Mouse (Mus musculus) ES-E14 (cell line): Measurements from ENCODE around the gene Ston2. TPM values are rescaled to one million over a fixed set of nuclear protein-coding genes. Genes with fewer than 3 reads are reported as not detected.
"Not testable (repeated sequence)": the region's sequence is repeated elsewhere in the genome, so short reads cannot be mapped to it uniquely, and the experiment has no call there.

Source experiments
- DNase-seq: peaks from one replicate; pipeline ENCODE4 v3.0.0-alpha.2; 2013; ENCODE audit warnings: low read depth, low spot score
- H3K27ac ChIP-seq: 2 replicates; pipeline ENCODE4 v1.5.1; 2012; ENCODE audit warnings: low read depth, mild to moderate bottlenecking, low read length, moderate library complexity, mixed read lengths; ENCODE audit not compliant: poor library complexity, insufficient read depth, severe bottlenecking
- H3K36me3 ChIP-seq: 2 replicates; pipeline ENCODE4 v1.6.1; 2012; ENCODE audit warnings: mild to moderate bottlenecking, low read length, moderate library complexity, mixed read lengths; ENCODE audit not compliant: control insufficient read depth, poor library complexity, insufficient read depth, severe bottlenecking
- H3K4me1 ChIP-seq, 2 experiments: fragments of 150-350 bp in 1 of 2; sonication (generic) in 1 of 2; 2 replicates each; pipeline ENCODE4 v1.6.1; 2012; ENCODE audit warnings: low read length in 2 of 2, mild to moderate bottlenecking in 1 of 2, mixed read lengths in 1 of 2; ENCODE audit not compliant: control insufficient read depth in 2 of 2, insufficient read depth in 2 of 2, poor library complexity in 1 of 2
- H3K4me3 ChIP-seq, 2 experiments: fragments of 150-350 bp in 1 of 2; sonication (generic) in 1 of 2; 2 replicates each; pipeline ENCODE4 v1.5.1; 2012; ENCODE audit warnings: low read length in 2 of 2, low read depth in 1 of 2, mild to moderate bottlenecking in 1 of 2, mixed read lengths in 1 of 2; ENCODE audit not compliant: insufficient read depth in 1 of 2, poor library complexity in 1 of 2, severe bottlenecking in 1 of 2
- H3K9ac ChIP-seq: 2 replicates; pipeline ENCODE4 v1.6.1; 2012; ENCODE audit warnings: low read depth, mild to moderate bottlenecking, low read length, mixed read lengths; ENCODE audit not compliant: poor library complexity, insufficient read depth, severe bottlenecking
- H3K9me3 ChIP-seq: fragments of 150-350 bp; sonication (generic); 2 replicates; pipeline ENCODE4 v1.6.1; 2012; ENCODE audit warnings: low read depth, mild to moderate bottlenecking, low read length; ENCODE audit not compliant: control insufficient read depth, insufficient read depth
- CHD2 ChIP-seq: IDR thresholded peaks from 2 replicates; pipeline ENCODE4 v1.6.1; 2014; ENCODE audit warnings: mild to moderate bottlenecking, low read depth, low read length, inconsistent platforms
- HCFC1 ChIP-seq: IDR thresholded peaks from 2 replicates; pipeline ENCODE4 v1.6.1; 2012; ENCODE audit warnings: low read length, inconsistent platforms, borderline replicate concordance; ENCODE audit not compliant: insufficient read depth
- MAFK ChIP-seq: IDR thresholded peaks from 2 replicates; pipeline ENCODE4 v1.6.1; 2014; ENCODE audit warnings: mild to moderate bottlenecking, low read depth, low read length, inconsistent platforms; ENCODE audit not compliant: insufficient read depth
- ZC3H11A ChIP-seq: IDR thresholded peaks from 2 replicates; pipeline ENCODE4 v1.6.1; 2012; ENCODE audit warnings: low read depth, mild to moderate bottlenecking, inconsistent platforms, low read length, borderline replicate concordance
- ZNF384 ChIP-seq: IDR thresholded peaks from 2 replicates; pipeline ENCODE4 v1.6.1; 2012; ENCODE audit warnings: low read depth, low read length, inconsistent platforms
- in situ Hi-C, 2 experiments: fragments of 600-800 bp; cut with MboI; formaldehyde crosslinking; loops; one replicate each; pipeline ENCODE4 v1.15.1; 2025; ENCODE audit warnings: low sequenced_read_pairs in 2 of 2, inconsistent platforms in 1 of 2; ENCODE audit not compliant: unreplicated experiment in 2 of 2
- total RNA-seq: library from RNA; depleted of rRNA; stranded (reverse); fragments of 300-350 nt; gene quantifications from 2 replicates; pipeline ENCODE4 v1.2.3, GENCODE M21; 2012

The Ston2 gene
- total RNA-seq, 1 experiment = 11.7 TPM

- DNase-seq = no peak
- no peaks in the 10 kb centered on the region for H3K36me3 ChIP-seq
- H3K4me1 ChIP-seq = peaks cover 0 to 3% of the 10 kb centered on the region in 2 experiments; a peak in 1 of 4 replicates
- H3K9ac ChIP-seq = no peak overlapping the region
- in situ Hi-C loops = no loop called here
- H3K9me3 ChIP-seq = no peaks in the 10 kb centered on the region
- no peak for TF ChIP-seq MAFK
- TF ChIP-seq ZNF384 = no peak
- TF ChIP-seq ZC3H11A = no peak
- no peak for TF ChIP-seq HCFC1
- TF ChIP-seq CHD2 = no peak
- H3K4me3 ChIP-seq = no peak overlapping the region
- H3K27ac ChIP-seq = no peak overlapping the region
Measured at GRCm38 (mm10) chr12:91752711-91753110, 35.5 kb downstream of the Ston2 start.

- no peak overlapping the region for H3K9ac ChIP-seq
- TF ChIP-seq MAFK (no peak), ZC3H11A (no peak), CHD2 (no peak), ZNF384 (no peak), HCFC1 (no peak)
- in situ Hi-C loops = no loop called here
- no peaks in the 10 kb centered on the region for H3K9me3 ChIP-seq
- no peaks in the 10 kb centered on the region for H3K36me3 ChIP-seq
- H3K27ac ChIP-seq = no peak overlapping the region
- peaks cover 0 to 5% of the 10 kb centered on the region in 2 experiments; a peak in 2 of 4 replicates for H3K4me1 ChIP-seq
- no peak for DNase-seq
- H3K4me3 ChIP-seq = no peak overlapping the region
Measured at GRCm38 (mm10) chr12:91751893-91752597, 36.1 kb downstream of the Ston2 start.

GRCm38 (mm10) chr12:91749543-91750184 is 38.5 kb downstream of the Ston2 start:
- H3K4me3 ChIP-seq = no peak overlapping the region
- no peak overlapping the region for H3K27ac ChIP-seq
- no peak for TF ChIP-seq MAFK
- TF ChIP-seq ZNF384 = no peak
- no peak for TF ChIP-seq HCFC1
- no peak for TF ChIP-seq CHD2
- TF ChIP-seq ZC3H11A = no peak
- H3K9me3 ChIP-seq = no peaks in the 10 kb centered on the region
- no peak for DNase-seq
- H3K9ac ChIP-seq = no peak overlapping the region
- no peaks in the 10 kb centered on the region for H3K36me3 ChIP-seq
- in situ Hi-C loops = no loop called here
- peaks cover 0 to 5% of the 10 kb centered on the region in 2 experiments; a peak in 2 of 4 replicates for H3K4me1 ChIP-seq

GRCm38 (mm10) chr12:91748241-91748865 is 39.8 kb downstream of the Ston2 start:
- Histone ChIP-seq H3K4me1 (peaks cover 0 to 5% of the 10 kb centered on the region in 2 experiments; a peak in 2 of 4 replicates), H3K4me3 (no peak overlapping the region), H3K36me3 (no peaks in the 10 kb centered on the region), H3K27ac (peak overlapping the region; percentile 10; the same call in 1 of the 2 replicates), H3K9ac (no peak overlapping the region), H3K9me3 (no peaks in the 10 kb centered on the region)
- TF ChIP-seq HCFC1 (no peak), ZNF384 (no peak), MAFK (no peak), ZC3H11A (no peak), CHD2 (no peak)
- DNase-seq = no peak
- in situ Hi-C loops = no loop called here

GRCm38 (mm10) chr12:91746839-91747238 is 41.3 kb downstream of the Ston2 start:
- H3K27ac ChIP-seq, H3K36me3 ChIP-seq, H3K4me1 ChIP-seq, H3K9me3 ChIP-seq, H3K4me3 ChIP-seq, in situ Hi-C loops, H3K9ac ChIP-seq, DNase-seq: not testable (repeated sequence)
